Mouse (Mus musculus) hindbrain, embryonic 12.5 days (tissue): ENCODE measurements at regions not wholly inside any gene's neighbourhood (a gene's known extent, or its start where the extent isn't known, plus 50 kb on each side); places are given as distances from the start of the nearest gene placed in this dataset.

Experiments
- ATAC-seq: fragments of 200-750 bp; cut with Nextera tagmentation; 2 replicates; pipeline ENCODE4 v1.8.0; 2017; ENCODE audit warnings: moderate TSS enrichment; ENCODE audit not compliant: low FRiP score
- H3K27ac ChIP-seq: fragments of 300-500 bp; sonication (generic); 2 replicates; pipeline ENCODE4 v1.5.1; 2016; ENCODE audit warnings: mild to moderate bottlenecking
- H3K27me3 ChIP-seq: fragments of 300-500 bp; sonication (generic); 2 replicates; pipeline ENCODE4 v1.6.1; 2016; ENCODE audit warnings: mild to moderate bottlenecking
- H3K36me3 ChIP-seq: fragments of 300-500 bp; sonication (generic); 2 replicates; pipeline ENCODE4 v1.6.1; 2016; ENCODE audit warnings: mild to moderate bottlenecking
- H3K4me1 ChIP-seq: fragments of 300-500 bp; sonication (generic); 2 replicates; pipeline ENCODE4 v1.6.1; 2016
- H3K4me2 ChIP-seq: fragments of 300-500 bp; sonication (generic); replicated peaks from 2 replicates; pipeline ENCODE4 v1.6.1; 2016; ENCODE audit warnings: mild to moderate bottlenecking
- H3K4me3 ChIP-seq: fragments of 300-500 bp; sonication (generic); 2 replicates; pipeline ENCODE4 v1.5.1; 2016; ENCODE audit warnings: mild to moderate bottlenecking
- H3K9ac ChIP-seq: fragments of 300-500 bp; sonication (generic); 2 replicates; pipeline ENCODE4 v1.6.1; 2016; ENCODE audit warnings: mild to moderate bottlenecking, moderate library complexity
- H3K9me3 ChIP-seq: fragments of 300-500 bp; sonication (generic); replicated peaks from 2 replicates; pipeline ENCODE4 v1.6.1; 2016; ENCODE audit warnings: mild to moderate bottlenecking
- WGBS: fragments of 180-500 bp; shearing (Covaris S2); methylation state at CpG from one replicate; pipeline ENCODE4 v1.1.7; 2016; 5-methylcytosine and 5-hydroxymethylcytosine counted together

DNA sequence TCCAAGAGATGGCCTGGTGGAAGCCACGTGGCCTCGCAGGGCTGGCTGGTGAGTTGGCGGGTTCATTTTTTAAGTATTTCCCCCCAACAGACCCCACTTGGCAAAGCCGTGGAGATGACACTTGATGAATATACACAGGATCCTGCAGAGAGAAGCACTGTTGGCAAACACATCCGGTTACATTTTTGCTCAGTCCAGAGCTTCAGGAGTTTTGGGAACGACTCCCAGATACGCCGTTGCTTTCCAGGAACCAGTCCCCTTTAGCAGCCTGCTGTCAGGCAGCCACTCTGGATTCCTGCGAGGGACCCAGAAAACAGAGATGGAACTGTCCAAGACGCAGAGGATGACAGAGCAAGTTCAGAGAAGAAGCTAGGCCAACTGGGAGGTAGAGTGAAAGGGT is 105.8 kb upstream of the Ado start:
- Histone ChIP-seq H3K36me3 (no peaks in the 10 kb centered on the region), H3K9ac (no peak overlapping the region), H3K4me3 (no peak overlapping the region), H3K4me1 (no peaks in the 10 kb centered on the region), H3K27ac (no peak overlapping the region), H3K27me3 (no peaks in the 10 kb centered on the region), H3K4me2 (no peak overlapping the region), H3K9me3 (no peaks in the 10 kb centered on the region)
- ATAC-seq, result no peak
- 89% methylated on average over 10 of the region's 10 CpGs for WGBS

DNA sequence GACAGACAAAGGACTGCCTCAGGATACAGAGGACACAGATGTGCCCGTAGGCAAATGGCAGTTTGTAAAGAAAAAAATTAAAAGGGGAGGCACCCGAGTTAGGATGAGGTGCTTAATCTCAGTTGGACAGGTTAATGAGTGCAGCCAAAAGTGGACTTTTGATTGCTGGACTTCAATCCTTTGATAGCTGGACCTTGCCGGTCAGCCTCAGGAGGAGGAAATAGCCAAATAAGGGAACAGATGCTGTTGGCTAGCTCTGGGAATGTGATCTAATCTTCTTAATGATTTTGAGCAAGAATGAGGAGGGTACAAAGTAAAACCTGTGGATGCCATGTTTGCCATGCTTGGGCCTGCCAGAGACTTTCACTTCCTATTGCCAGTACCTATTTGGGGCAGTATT is 103.5 kb upstream of the Ado start:
- 77% methylated on average over 3 of the region's 3 CpGs for WGBS
- Histone ChIP-seq H3K4me1 (0 out of 2 replicates have a peak, but pooled peaks cover 7% of the 10 kb centered on the region), H3K27ac (no peak overlapping the region), H3K9ac (no peak overlapping the region), H3K9me3 (no peaks in the 10 kb centered on the region), H3K36me3 (no peaks in the 10 kb centered on the region), H3K27me3 (0 out of 2 replicates have a peak, but pooled peaks cover 4% of the 10 kb centered on the region), H3K4me3 (no peak overlapping the region), H3K4me2 (no peak overlapping the region)
- ATAC-seq, result no peak

DNA sequence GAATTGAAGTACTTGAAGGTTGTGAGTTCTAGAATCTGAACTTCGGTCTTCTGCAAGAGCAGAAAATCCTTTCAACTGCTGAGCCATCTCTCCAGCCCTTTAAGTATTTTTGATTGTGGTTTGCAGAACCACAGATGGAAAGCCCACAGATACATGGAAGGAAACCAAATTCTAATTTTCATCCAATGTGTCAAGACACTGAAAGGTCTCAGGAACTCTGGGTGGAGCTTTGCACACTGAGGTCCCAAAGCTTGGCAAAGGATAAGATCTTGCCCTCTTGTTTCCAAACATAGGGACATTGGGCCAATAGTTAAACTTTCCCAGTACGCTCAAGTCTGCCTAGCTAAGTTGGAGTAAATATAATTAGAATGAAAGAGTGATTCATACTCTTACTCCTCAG is 102.6 kb upstream of the Ado start:
- peaks cover 15% of the 10 kb centered on the region; the same call in 1 of the 2 replicates for H3K4me1 ChIP-seq
- ATAC-seq, result no peak
- no peak overlapping the region for H3K27ac ChIP-seq
- H3K36me3 ChIP-seq, result no peaks in the 10 kb centered on the region
- H3K9me3 ChIP-seq, result no peaks in the 10 kb centered on the region
- 0 out of 2 replicates have a peak, but pooled peaks cover 5% of the 10 kb centered on the region for H3K27me3 ChIP-seq
- no peak overlapping the region for H3K4me2 ChIP-seq
- H3K9ac ChIP-seq, result no peak overlapping the region
- no peak overlapping the region for H3K4me3 ChIP-seq
- 88% methylated on average over 2 of the region's 2 CpGs for WGBS

DNA sequence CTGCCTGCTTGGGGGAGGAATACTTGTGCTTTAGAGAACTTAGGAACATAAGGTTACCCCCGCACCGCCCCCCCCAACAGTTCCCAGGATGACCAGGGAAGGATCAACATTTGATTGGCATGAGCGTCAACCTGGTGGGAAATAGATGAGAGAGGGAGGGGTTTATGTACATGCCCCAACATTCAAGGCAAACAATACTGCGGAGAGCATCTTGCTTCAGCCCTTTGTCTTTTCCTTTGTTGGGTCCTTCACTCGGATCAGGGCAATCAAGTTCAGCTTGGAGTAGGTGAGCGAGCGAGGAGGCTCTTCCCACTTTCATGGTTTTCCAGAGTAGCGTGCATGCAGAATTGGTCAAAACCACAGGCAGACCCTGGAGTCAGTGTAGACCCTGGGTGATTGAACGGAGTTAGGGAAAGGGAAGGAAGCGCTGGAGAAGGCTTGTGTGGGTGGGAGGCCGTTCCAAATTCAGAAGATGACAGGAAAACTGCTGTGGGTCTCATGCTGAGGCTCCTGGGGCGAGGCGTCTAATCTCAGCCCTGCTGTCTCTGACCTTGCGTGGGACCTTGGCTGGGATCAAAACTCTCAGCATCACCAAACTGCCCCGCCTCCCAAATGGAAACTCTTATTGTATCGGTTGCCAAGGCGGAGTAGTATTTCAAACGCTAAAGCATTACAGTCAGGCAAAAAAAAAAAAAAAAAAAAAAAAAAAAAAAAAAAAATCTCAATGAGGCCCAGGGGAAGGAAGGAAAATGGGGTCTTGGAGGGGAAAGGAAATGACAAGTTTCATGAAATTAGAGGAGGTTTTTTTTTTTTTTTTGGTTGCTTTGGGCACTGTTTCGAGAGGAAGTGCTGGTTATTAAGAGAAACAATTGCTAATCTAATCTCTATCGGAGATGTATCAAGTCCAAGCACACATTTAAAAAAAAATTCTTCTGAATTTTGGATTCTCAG is 99.3 kb upstream of the Ado start:
- Histone ChIP-seq H3K4me3 (0 out of 2 replicates have a peak overlapping the region, but pooled peaks have one; percentile 4), H3K27ac (no peak overlapping the region), H3K4me2 (peak overlapping the region; percentile 47), H3K4me1 (peaks cover 20% of the 10 kb centered on the region; the same call in 1 of the 2 replicates), H3K9me3 (no peaks in the 10 kb centered on the region), H3K27me3 (0 out of 2 replicates have a peak, but pooled peaks cover 7% of the 10 kb centered on the region), H3K36me3 (no peaks in the 10 kb centered on the region), H3K9ac (no peak overlapping the region)
- 24% methylated on average over 20 of the region's 20 CpGs for WGBS
- ATAC-seq, result no peak

DNA sequence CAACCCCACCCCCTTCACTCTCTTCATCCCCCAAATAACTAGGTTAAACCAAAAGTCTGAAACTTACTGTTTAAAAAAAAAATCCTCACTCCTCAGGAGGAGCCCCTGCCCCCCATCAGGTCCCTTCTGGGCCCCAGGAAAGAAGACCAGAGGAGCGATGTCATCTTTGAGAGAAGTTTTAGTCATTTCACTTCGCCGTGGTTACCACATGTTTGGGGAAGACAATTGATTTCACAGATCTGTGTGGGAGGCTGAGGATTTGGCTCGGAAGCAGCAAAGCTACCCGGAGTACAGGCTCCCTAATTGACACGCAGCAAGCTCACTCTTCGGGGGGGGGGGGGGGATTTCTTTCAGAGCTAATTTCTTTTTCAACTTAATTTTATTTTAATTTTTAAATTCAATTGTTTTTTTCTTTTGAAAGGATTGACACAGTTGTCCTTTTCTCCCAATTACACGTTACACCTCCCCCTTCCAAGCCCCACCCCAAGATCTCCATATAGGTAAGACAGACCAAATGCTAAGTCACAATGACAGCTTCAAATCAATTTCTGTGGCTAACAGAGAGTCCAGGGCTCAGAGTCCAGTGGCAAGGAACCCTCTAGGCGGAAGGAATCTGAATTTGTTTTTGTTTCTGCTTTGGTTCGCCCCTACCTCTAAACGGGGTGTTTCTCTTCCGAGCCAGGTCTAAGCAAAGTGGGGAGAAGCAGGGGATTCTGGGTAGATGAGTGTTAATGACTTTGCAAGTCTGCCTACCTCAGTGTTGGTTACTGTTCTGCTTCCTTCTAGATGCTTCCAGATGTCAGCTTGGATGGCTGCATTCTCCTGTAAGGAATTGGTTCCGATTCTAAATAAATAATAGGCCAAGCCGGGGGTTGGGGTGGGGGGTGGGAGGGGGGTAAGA is 98.2 kb upstream of the Ado start:
- peaks cover 20% of the 10 kb centered on the region; the same call in 1 of the 2 replicates for H3K4me1 ChIP-seq
- peak overlapping the region; percentile 47 for H3K4me2 ChIP-seq
- no peaks in the 10 kb centered on the region for H3K36me3 ChIP-seq
- peak overlapping the region; percentile 11; the same call in 1 of the 2 replicates for H3K4me3 ChIP-seq
- no peaks in the 10 kb centered on the region for H3K9me3 ChIP-seq
- H3K27ac ChIP-seq, result no peak overlapping the region
- H3K27me3 ChIP-seq, result 0 out of 2 replicates have a peak, but pooled peaks cover 7% of the 10 kb centered on the region
- 0 out of 2 replicates have a peak, but pooled peaks have one; percentile 35 for ATAC-seq
- WGBS, result 7% methylated on average over 14 of the region's 14 CpGs
- 0 out of 2 replicates have a peak overlapping the region, but pooled peaks have one; percentile 1 for H3K9ac ChIP-seq

DNA sequence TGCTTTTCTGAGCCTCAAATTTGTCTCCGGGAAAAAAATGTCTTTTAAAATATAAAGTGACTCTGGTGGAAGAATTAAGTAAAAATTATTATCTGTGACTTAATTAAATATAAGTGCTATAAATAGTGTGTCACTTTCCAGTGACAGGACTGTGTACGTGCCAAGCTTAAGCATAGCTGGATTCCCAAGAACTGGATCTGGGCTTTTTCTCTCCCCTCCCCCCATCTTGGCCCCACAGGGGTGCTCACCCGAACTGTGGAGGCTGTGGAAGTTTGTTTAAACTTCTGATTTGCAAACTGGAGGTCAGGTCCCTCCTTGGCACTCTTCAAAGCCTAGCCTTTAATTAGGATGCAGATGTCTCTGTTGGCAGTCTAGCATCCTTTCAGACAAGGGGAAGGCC is 97.1 kb upstream of the Ado start:
- 0 out of 2 replicates have a peak, but pooled peaks cover 7% of the 10 kb centered on the region for H3K27me3 ChIP-seq
- no peak for ATAC-seq
- H3K9ac ChIP-seq, result no peak overlapping the region
- no peak overlapping the region for H3K4me2 ChIP-seq
- no peak overlapping the region for H3K4me3 ChIP-seq
- no peak overlapping the region for H3K27ac ChIP-seq
- H3K4me1 ChIP-seq, result peaks cover 20% of the 10 kb centered on the region; the same call in 1 of the 2 replicates
- H3K36me3 ChIP-seq, result no peaks in the 10 kb centered on the region
- H3K9me3 ChIP-seq, result no peaks in the 10 kb centered on the region
- WGBS, result 34% methylated on average over 3 of the region's 3 CpGs

DNA sequence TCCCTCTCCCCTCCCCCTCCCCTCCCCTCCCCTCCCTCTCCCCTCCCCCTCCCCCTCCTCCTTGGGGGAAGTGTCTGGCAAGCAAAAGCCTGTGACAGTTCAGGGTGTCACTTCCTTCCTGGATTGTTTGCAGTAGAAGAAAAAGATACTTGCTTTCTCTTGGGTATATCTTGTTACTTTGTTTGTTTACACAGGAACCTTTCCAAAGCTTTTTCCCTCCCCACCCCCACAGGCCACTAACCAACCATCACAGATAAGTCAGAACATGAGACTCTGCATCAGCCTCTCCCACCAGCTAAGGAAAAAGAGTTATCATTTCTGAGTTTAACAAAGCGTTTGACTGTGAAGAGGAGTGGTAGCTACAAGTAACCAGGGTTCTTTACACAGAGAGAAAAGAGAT is 95.5 kb upstream of the Ado start:
- no peaks in the 10 kb centered on the region for H3K9me3 ChIP-seq
- no peak overlapping the region for H3K4me3 ChIP-seq
- no peak for ATAC-seq
- WGBS, result 68% methylated on average over 1 of the region's 1 CpGs
- H3K4me2 ChIP-seq, result no peak overlapping the region
- H3K27me3 ChIP-seq, result 0 out of 2 replicates have a peak, but pooled peaks cover 7% of the 10 kb centered on the region
- no peaks in the 10 kb centered on the region for H3K36me3 ChIP-seq
- H3K27ac ChIP-seq, result no peak overlapping the region
- H3K4me1 ChIP-seq, result peaks cover 20% of the 10 kb centered on the region; the same call in 1 of the 2 replicates
- H3K9ac ChIP-seq, result no peak overlapping the region

DNA sequence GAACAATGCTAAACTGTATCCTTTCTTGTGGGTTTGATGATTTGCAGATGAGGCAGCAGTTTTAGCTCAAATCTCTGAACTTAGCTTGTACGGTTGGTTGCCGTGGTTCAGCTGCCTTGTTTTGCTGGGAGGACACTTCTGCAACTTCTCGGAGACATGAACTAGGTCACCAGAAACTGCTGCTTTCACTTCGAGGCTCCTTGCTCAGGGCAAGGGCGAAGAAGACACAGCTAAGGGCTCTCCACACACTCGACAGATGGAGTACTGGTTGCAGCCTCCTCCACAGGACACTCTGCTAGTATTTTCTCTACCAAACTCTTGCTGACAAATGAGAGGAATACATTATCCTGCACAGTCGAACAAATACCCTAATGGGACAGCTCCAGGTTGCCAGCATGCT is 94.9 kb upstream of the Ado start:
- Histone ChIP-seq H3K4me1 (peaks cover 20% of the 10 kb centered on the region; the same call in 1 of the 2 replicates), H3K9me3 (no peaks in the 10 kb centered on the region), H3K9ac (no peak overlapping the region), H3K4me3 (no peak overlapping the region), H3K27me3 (0 out of 2 replicates have a peak, but pooled peaks cover 3% of the 10 kb centered on the region), H3K4me2 (no peak overlapping the region), H3K27ac (no peak overlapping the region), H3K36me3 (no peaks in the 10 kb centered on the region)
- 52% methylated on average over 7 of the region's 7 CpGs for WGBS
- no peak for ATAC-seq

DNA sequence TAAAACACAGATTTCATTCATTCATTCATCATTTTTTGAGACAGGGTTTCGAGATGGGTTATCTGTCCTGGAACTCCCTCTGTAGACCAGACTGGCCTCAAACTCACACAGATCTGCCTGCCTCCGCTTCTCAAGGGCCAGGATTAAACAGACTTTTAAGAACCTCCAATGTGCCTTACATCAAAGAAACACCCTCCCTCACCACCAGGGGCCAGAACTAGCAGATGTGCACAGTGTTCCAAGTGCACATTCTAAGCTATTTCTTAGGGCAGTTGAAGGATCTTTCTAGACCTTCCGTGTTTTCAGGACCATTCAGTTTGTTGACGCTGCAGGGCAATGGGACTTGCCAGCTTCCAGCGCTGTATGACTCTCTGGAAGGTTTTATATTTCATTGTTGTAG is 88.6 kb upstream of the Ado start:
- no peak overlapping the region for H3K9ac ChIP-seq
- 71% methylated on average over 5 of the region's 5 CpGs for WGBS

DNA sequence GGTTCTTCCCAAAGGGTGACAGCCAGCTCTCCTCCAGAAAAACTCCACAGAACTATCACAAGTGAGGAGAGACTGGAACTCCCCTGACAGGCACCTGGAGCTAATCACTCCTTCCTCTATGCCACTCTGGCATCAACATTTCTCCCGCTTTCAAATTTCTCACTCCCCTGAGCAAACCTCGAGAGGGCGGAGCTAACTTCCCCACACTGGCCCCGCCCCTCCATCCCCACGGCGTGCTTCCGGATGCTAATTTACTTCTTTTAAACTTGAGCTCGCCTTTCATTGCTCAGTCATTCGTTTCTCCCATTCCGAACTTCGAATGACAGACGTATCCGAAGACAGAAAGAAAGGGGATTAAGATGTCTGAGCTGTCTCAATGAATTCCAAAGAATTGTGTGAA is 87.8 kb upstream of the Ado start:
- no peak for ATAC-seq
- peak overlapping the region; percentile 41 for H3K4me2 ChIP-seq
- 6% methylated on average over 13 of the region's 13 CpGs for WGBS

More for the DNA sequence above, 88.6 kb upstream of the Ado start:
- ATAC-seq, result no peak
- Histone ChIP-seq H3K9me3 (no peaks in the 10 kb centered on the region), H3K27ac (no peak overlapping the region), H3K27me3 (no peaks in the 10 kb centered on the region), H3K4me1 (peaks cover 7% of the 10 kb centered on the region; the same call in 1 of the 2 replicates), H3K4me2 (no peak overlapping the region), H3K4me3 (no peak overlapping the region), H3K36me3 (no peaks in the 10 kb centered on the region)

DNA sequence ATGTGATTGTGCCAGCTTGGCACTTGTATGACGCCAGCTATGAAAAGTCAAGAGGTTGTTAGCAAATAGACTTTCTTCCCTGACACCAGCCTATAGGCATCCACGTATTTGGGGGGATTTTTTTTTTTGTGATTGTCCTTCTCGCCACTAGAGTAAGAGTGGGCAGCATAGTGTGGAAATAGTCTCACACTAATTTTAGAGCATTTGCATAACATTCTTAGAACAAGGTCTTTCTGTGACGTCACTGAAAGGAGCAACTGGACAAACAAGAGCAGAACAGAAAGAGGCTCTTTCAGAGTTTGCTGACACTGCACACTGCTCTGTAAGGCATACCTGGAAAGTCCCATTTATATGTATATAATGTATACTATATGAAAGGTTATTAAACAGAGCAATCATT is 86.0 kb upstream of the Ado start:
- Histone ChIP-seq H3K4me3 (no peak overlapping the region), H3K4me2 (no peak overlapping the region), H3K9me3 (no peaks in the 10 kb centered on the region), H3K27ac (no peak overlapping the region), H3K27me3 (no peaks in the 10 kb centered on the region), H3K4me1 (peaks cover 7% of the 10 kb centered on the region; the same call in 1 of the 2 replicates), H3K36me3 (no peaks in the 10 kb centered on the region), H3K9ac (no peak overlapping the region)
- WGBS, result 86% methylated on average over 4 of the region's 4 CpGs
- ATAC-seq, result no peak

More for the DNA sequence above, 87.8 kb upstream of the Ado start:
- H3K4me1 ChIP-seq, result peaks cover 7% of the 10 kb centered on the region; the same call in 1 of the 2 replicates
- H3K27ac ChIP-seq, result no peak overlapping the region
- H3K4me3 ChIP-seq, result no peak overlapping the region
- no peaks in the 10 kb centered on the region for H3K36me3 ChIP-seq
- H3K9ac ChIP-seq, result no peak overlapping the region
- no peaks in the 10 kb centered on the region for H3K9me3 ChIP-seq
- H3K27me3 ChIP-seq, result no peaks in the 10 kb centered on the region

DNA sequence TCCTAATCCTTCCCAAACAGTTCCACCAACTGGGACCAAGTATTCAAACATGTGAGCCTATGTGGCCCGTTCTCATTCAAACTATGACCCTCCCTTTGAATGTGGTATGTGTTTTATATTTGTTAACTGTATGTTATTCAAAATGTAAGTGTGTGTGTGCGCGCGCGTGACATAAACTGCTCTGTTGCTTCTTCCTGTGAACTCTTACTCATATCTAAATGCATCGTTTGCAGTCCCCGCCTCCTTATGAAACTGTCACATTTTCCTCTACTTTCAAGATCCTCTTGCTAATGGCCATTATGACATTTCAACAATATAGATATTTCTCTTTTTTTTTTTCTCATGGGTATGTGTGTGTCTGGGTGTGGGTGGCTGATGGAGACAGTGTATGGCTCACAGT is 84.3 kb upstream of the Ado start:
- Histone ChIP-seq H3K36me3 (no peaks in the 10 kb centered on the region), H3K9ac (no peak overlapping the region), H3K4me3 (no peak overlapping the region), H3K27ac (no peak overlapping the region), H3K4me2 (no peak overlapping the region), H3K27me3 (no peaks in the 10 kb centered on the region), H3K9me3 (no peaks in the 10 kb centered on the region), H3K4me1 (peaks cover 7% of the 10 kb centered on the region; the same call in 1 of the 2 replicates)
- ATAC-seq, result no peak
- WGBS, result 97% methylated on average over 7 of the region's 7 CpGs
